Mouse (Mus musculus): ENCODE data around the gene Isca2. TPM values are rescaled to one million over a fixed set of nuclear protein-coding genes. Genes with fewer than 3 reads are reported as not detected.

The Isca2 gene
- 30.2 and 32.4 TPM in 2 replicates for polyA plus RNA-seq (2012)

GRCm38 (mm10) chr12:84772726-84773441, at the start of gene Isca2, which contains the start of gene Npc2:
Gene Isca2 (plus strand): TSS chr12:84773251.
Gene Npc2 (minus strand): TSS chr12:84773152.

Other genes starting within 250 kb of the Isca2 start
- not detected in 2 replicates for gene Vsx2, start 203.5 kb upstream of the Isca2 start, polyA plus RNA-seq (2012)
- gene Abcd4, start 155.8 kb upstream of the Isca2 start, polyA plus RNA-seq (2012): 3.3 and 4.1 TPM in 2 replicates
- gene Vrtn, start 132.2 kb upstream of the Isca2 start, polyA plus RNA-seq (2012): not detected in 2 replicates
- 0.10 and 0.22 TPM in 2 replicates for gene Syndig1l, start 74.4 kb upstream of the Isca2 start, polyA plus RNA-seq (2012)
- gene Npc2, start 99 bp upstream of the Isca2 start, polyA plus RNA-seq (2012): 313 and 426 TPM in 2 replicates
- 0.12 TPM in 1 of 2 replicates, not detected in the other for gene Ltbp2, start 103.3 kb downstream of the Isca2 start, polyA plus RNA-seq (2012)
- gene Fcf1, start 197.6 kb downstream of the Isca2 start, polyA plus RNA-seq (2012): 13.0 and 18.4 TPM in 2 replicates
- 3.2 and 3.4 TPM in 2 replicates for gene Arel1, start 197.6 kb downstream of the Isca2 start, polyA plus RNA-seq (2012)
- gene Ylpm1, start 223.1 kb downstream of the Isca2 start, polyA plus RNA-seq (2012): 34.4 and 42.6 TPM in 2 replicates

All from megakaryocyte-erythroid progenitor cell, adult 5 weeks (primary cell).